Mouse (Mus musculus) naive thymus-derived CD4-positive, alpha-beta T cell, adult 2 months (primary cell): ENCODE results near the gene Smc4.

Experiments
- DNase-seq: peaks from one replicate; pipeline ENCODE4 v3.0.0-alpha.2; 2011; ENCODE audit warnings: low read depth

Gene Smc4

GRCm38 (mm10) chr3:69004437-69005337 lies at the start of gene Smc4, which contains the start of gene Ift80:
TSS of gene Smc4 (plus strand) at chr3:69004738.
TSS of gene Ift80 (minus strand) at chr3:69004570.
- peak; percentile 98 for DNase-seq

- DNase-seq = no peak
These were observed 48.1 kb upstream of the Smc4 start for GRCm38 (mm10) chr3:68956454-68956853.

GRCm38 (mm10) chr3:68957413-68957812 lies 47.1 kb upstream of the Smc4 start:
- no peak for DNase-seq

- DNase-seq = peak; percentile 79
These were observed 39.9 kb upstream of the Smc4 start for GRCm38 (mm10) chr3:68964682-68965081.

- DNase-seq = peak; percentile 67
These were observed 37.8 kb upstream of the Smc4 start for GRCm38 (mm10) chr3:68966527-68967285.

GRCm38 (mm10) chr3:68967404-68967803 lies 37.1 kb upstream of the Smc4 start:
- DNase-seq = peak; percentile 79

- peak; percentile 66 for DNase-seq
These were observed 35.4 kb upstream of the Smc4 start for GRCm38 (mm10) chr3:68969091-68969590.

GRCm38 (mm10) chr3:68973574-68973973 lies 31.0 kb upstream of the Smc4 start:
- DNase-seq = peak; percentile 52

- DNase-seq = peak; percentile 65
These were observed 29.7 kb upstream of the Smc4 start for GRCm38 (mm10) chr3:68974639-68975532.

- no peak for DNase-seq
These were observed 28.7 kb upstream of the Smc4 start for GRCm38 (mm10) chr3:68975533-68976490.

- DNase-seq = no peak
These were observed 26.8 kb upstream of the Smc4 start for GRCm38 (mm10) chr3:68977696-68978095.

GRCm38 (mm10) chr3:68979187-68979586 lies 25.4 kb upstream of the Smc4 start:
- DNase-seq = no peak

- DNase-seq = peak; percentile 89
These were observed 23.6 kb upstream of the Smc4 start for GRCm38 (mm10) chr3:68980898-68981297.

GRCm38 (mm10) chr3:68986550-68986949 lies 18.0 kb upstream of the Smc4 start:
- no peak for DNase-seq

GRCm38 (mm10) chr3:69002781-69003180 lies 1.8 kb upstream of the Smc4 start:
- DNase-seq = peak; percentile 24

GRCm38 (mm10) chr3:69004055-69004436 lies 492 bp upstream of the Smc4 start:
- no peak for DNase-seq

- DNase-seq = peak; percentile 64
These were observed 1.1 kb downstream of the Smc4 start for GRCm38 (mm10) chr3:69005338-69006245.

- DNase-seq = peak; percentile 63
These were observed 1.8 kb downstream of the Smc4 start for GRCm38 (mm10) chr3:69006246-69006760.

- no peak for DNase-seq
These were observed 4.3 kb downstream of the Smc4 start for GRCm38 (mm10) chr3:69008873-69009272.
